Mouse (Mus musculus): Measurements from ENCODE around the gene 6430548M08Rik. TPM values are rescaled to one million over a fixed set of nuclear protein-coding genes. Genes with fewer than 3 reads are reported as not detected.

6430548M08Rik gene
- polyA plus RNA-seq, 1 experiment from 2014 or later, result 4.4 TPM

GRCm38 (mm10) chr8:120100388-120101067 is 13.4 kb upstream of the 6430548M08Rik start:
- Histone ChIP-seq H3K4me2 (ENCODE audit: low read depth, low read length) (peak overlapping the region; percentile 87), H3K4me3 (ENCODE audit: low read depth, low read length) (peak overlapping the region; percentile 88), H3K36me3 (ENCODE audit: control insufficient read depth, insufficient read depth) (no peaks in the 10 kb centered on the region), H3K27me3 (ENCODE audit: control insufficient read depth, insufficient read depth, low read depth, low read length) (no peaks in the 10 kb centered on the region), H3K4me1 (ENCODE audit: control insufficient read depth, low read depth, low read length) (peaks cover 24% of the 10 kb centered on the region), H3K9ac (ENCODE audit: low read depth, low read length) (peak overlapping the region; percentile 81), H3K27ac (ENCODE audit: low read length) (no peak overlapping the region), H3K9me3 (replicated peaks; ENCODE audit: control insufficient read depth, low read length) (no peaks in the 10 kb centered on the region)
- ATAC-seq (ENCODE audit: low read depth), result no peak
- WGBS (ENCODE audit: insufficient replicate concordance), result 4% methylated on average over 25 of the region's 25 CpGs

DNA sequence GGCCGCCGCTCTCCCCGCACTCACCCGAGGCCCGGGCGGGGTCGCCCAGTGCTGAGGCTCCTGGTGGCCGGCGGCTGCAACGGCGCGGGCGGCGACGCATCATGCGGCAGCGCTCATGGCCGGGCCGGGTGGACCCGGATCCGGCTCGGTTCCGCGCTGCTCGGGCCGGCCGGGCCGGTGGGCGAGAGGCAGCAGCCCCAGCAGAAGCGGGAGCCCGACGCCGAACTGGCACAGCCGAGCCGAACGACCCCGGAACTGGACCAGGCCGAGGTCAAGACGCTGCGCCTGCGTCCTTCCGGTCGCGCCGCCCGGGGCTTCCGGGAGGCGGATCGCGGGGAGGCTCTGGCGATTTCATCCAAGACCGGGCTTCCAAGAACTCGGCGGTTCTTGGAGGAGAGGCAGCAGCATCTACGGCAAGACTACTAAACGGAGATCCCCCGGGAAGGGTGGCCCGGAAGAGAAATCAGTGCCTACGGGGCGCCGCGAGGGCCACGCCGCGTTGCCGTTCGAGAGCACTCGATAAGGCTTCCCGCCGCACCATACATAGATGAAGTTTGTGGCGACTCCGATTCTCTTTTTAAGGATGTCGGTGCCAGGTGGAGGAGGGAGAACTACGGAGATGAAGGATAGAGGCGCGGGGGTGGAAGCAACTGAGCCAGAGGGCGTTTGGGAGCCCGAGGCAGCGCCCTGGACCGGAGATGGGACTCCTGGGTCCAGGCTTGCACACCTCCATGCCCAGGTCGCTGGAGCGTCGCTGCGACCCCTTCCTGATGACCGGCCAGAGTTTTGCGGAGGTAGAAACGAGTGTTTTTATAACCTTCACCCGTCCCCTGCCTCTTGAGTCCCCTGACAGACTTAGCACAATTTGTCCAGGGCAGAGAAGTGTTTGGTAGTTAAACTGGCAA is 12.6 kb upstream of the 6430548M08Rik start, which contains the start of gene Zdhhc7:
TSS of gene Zdhhc7 (minus strand) at position 415 of the 905 bp plus-strand sequence.
- Histone ChIP-seq H3K9me3 (replicated peaks; ENCODE audit: control insufficient read depth, low read length) (no peaks in the 10 kb centered on the region), H3K4me1 (ENCODE audit: control insufficient read depth, low read depth, low read length) (peaks cover 24% of the 10 kb centered on the region), H3K9ac (ENCODE audit: low read depth, low read length) (peak within 1 kb of the TSS; percentile 81), H3K27ac (ENCODE audit: low read length) (peak within 1 kb of the TSS; percentile 81), H3K27me3 (ENCODE audit: control insufficient read depth, insufficient read depth, low read depth, low read length) (no peaks in the 10 kb centered on the region), H3K4me3 (ENCODE audit: low read depth, low read length) (peak within 1 kb of the TSS; percentile 88), H3K36me3 (ENCODE audit: control insufficient read depth, insufficient read depth) (no peaks in the 10 kb centered on the region), H3K4me2 (ENCODE audit: low read depth, low read length) (peak within 1 kb of the TSS; percentile 87)
- under 1% methylated on average over 87 of the region's 88 CpGs for whole genome bisulfite sequencing (ENCODE audit: insufficient replicate concordance)
- ATAC-seq (ENCODE audit: low read depth), result peak; percentile 72

GRCm38 (mm10) chr8:120103916-120104315 is 10.0 kb upstream of the 6430548M08Rik start:
- Histone ChIP-seq H3K36me3 (ENCODE audit: control insufficient read depth, insufficient read depth) (no peaks in the 10 kb centered on the region), H3K27me3 (ENCODE audit: control insufficient read depth, insufficient read depth, low read depth, low read length) (no peaks in the 10 kb centered on the region), H3K9ac (ENCODE audit: low read depth, low read length) (no peak overlapping the region), H3K4me1 (ENCODE audit: control insufficient read depth, low read depth, low read length) (peaks cover 16% of the 10 kb centered on the region), H3K4me2 (ENCODE audit: low read depth, low read length) (no peak overlapping the region), H3K4me3 (ENCODE audit: low read depth, low read length) (no peak overlapping the region), H3K9me3 (replicated peaks; ENCODE audit: control insufficient read depth, low read length) (no peaks in the 10 kb centered on the region), H3K27ac (ENCODE audit: low read length) (no peak overlapping the region; the same call in 1 of the 2 replicates)
- ATAC-seq (ENCODE audit: low read depth), result no peak
- 78% methylated on average over 9 of the region's 9 CpGs for WGBS (ENCODE audit: insufficient replicate concordance)

- no peak overlapping the region for H3K27ac ChIP-seq (ENCODE audit: low read length)
- no peaks in the 10 kb centered on the region for H3K36me3 ChIP-seq (ENCODE audit: control insufficient read depth, insufficient read depth)
- peaks cover 16% of the 10 kb centered on the region for H3K4me1 ChIP-seq (ENCODE audit: control insufficient read depth, low read depth, low read length)
- H3K4me2 ChIP-seq (ENCODE audit: low read depth, low read length), result no peak overlapping the region
- no peak overlapping the region for H3K9ac ChIP-seq (ENCODE audit: low read depth, low read length)
- WGBS (ENCODE audit: insufficient replicate concordance), result 31% methylated on average over 9 of the region's 9 CpGs
- ATAC-seq (ENCODE audit: low read depth), result no peak
- no peak overlapping the region for H3K4me3 ChIP-seq (ENCODE audit: low read depth, low read length)
- H3K9me3 ChIP-seq (replicated peaks; ENCODE audit: control insufficient read depth, low read length), result no peaks in the 10 kb centered on the region
- no peaks in the 10 kb centered on the region for H3K27me3 ChIP-seq (ENCODE audit: control insufficient read depth, insufficient read depth, low read depth, low read length)
These were observed 9.2 kb upstream of the 6430548M08Rik start for GRCm38 (mm10) chr8:120104721-120105272.

DNA sequence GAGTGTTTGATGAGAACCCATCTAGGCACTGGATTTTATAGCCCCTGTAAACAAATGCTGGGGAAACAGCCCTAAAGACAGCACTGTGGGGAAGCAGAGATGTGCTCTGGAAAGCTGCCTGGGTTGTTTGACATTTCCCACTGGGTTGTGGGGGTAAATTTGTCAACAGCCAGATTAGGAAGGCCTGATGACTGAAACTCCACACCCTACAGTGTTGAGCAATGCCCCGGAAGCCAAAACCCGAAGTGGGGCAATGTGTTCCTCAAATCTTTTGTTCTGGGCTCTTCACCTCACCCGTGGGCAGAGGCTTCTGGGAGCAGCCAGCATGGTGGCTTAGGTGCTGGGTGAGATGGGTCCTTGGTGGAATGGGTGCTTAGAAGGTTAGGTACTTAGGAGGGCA is 4.8 kb upstream of the 6430548M08Rik start:
- no peak overlapping the region for H3K27ac ChIP-seq (ENCODE audit: low read length)
- no peaks in the 10 kb centered on the region for H3K36me3 ChIP-seq (ENCODE audit: control insufficient read depth, insufficient read depth)
- no peak overlapping the region for H3K4me2 ChIP-seq (ENCODE audit: low read depth, low read length)
- no peak overlapping the region for H3K9ac ChIP-seq (ENCODE audit: low read depth, low read length)
- peaks cover 9% of the 10 kb centered on the region for H3K4me1 ChIP-seq (ENCODE audit: control insufficient read depth, low read depth, low read length)
- H3K9me3 ChIP-seq (replicated peaks; ENCODE audit: control insufficient read depth, low read length), result no peaks in the 10 kb centered on the region
- H3K4me3 ChIP-seq (ENCODE audit: low read depth, low read length), result no peak overlapping the region
- H3K27me3 ChIP-seq (ENCODE audit: control insufficient read depth, insufficient read depth, low read depth, low read length), result peaks cover 2% of the 10 kb centered on the region
- 15% methylated on average over 3 of the region's 3 CpGs for WGBS (ENCODE audit: insufficient replicate concordance)
- no peak for ATAC-seq (ENCODE audit: low read depth)

GRCm38 (mm10) chr8:120110966-120111365 is 3.0 kb upstream of the 6430548M08Rik start:
- ATAC-seq (ENCODE audit: low read depth), result no peak
- no peaks in the 10 kb centered on the region for H3K9me3 ChIP-seq (replicated peaks; ENCODE audit: control insufficient read depth, low read length)
- H3K4me1 ChIP-seq (ENCODE audit: control insufficient read depth, low read depth, low read length), result peaks cover 12% of the 10 kb centered on the region
- H3K9ac ChIP-seq (ENCODE audit: low read depth, low read length), result no peak overlapping the region
- H3K27ac ChIP-seq (ENCODE audit: low read length), result no peak overlapping the region
- H3K4me3 ChIP-seq (ENCODE audit: low read depth, low read length), result no peak overlapping the region
- no peak overlapping the region for H3K4me2 ChIP-seq (ENCODE audit: low read depth, low read length)
- WGBS (ENCODE audit: insufficient replicate concordance), result 67% methylated on average over 4 of the region's 4 CpGs
- H3K36me3 ChIP-seq (ENCODE audit: control insufficient read depth, insufficient read depth), result no peaks in the 10 kb centered on the region
- H3K27me3 ChIP-seq (ENCODE audit: control insufficient read depth, insufficient read depth, low read depth, low read length), result peaks cover 20% of the 10 kb centered on the region

- Histone ChIP-seq H3K9me3 (replicated peaks; ENCODE audit: control insufficient read depth, low read length) (no peaks in the 10 kb centered on the region), H3K27ac (ENCODE audit: low read length) (no peak overlapping the region), H3K9ac (ENCODE audit: low read depth, low read length) (no peak overlapping the region), H3K4me1 (ENCODE audit: control insufficient read depth, low read depth, low read length) (peaks cover 12% of the 10 kb centered on the region), H3K36me3 (ENCODE audit: control insufficient read depth, insufficient read depth) (no peaks in the 10 kb centered on the region), H3K4me2 (ENCODE audit: low read depth, low read length) (no peak overlapping the region), H3K4me3 (ENCODE audit: low read depth, low read length) (no peak overlapping the region), H3K27me3 (ENCODE audit: control insufficient read depth, insufficient read depth, low read depth, low read length) (peaks cover 25% of the 10 kb centered on the region)
- 33% methylated on average over 4 of the region's 4 CpGs for WGBS (ENCODE audit: insufficient replicate concordance)
- ATAC-seq (ENCODE audit: low read depth), result no peak
These were observed 2.6 kb upstream of the 6430548M08Rik start for GRCm38 (mm10) chr8:120111382-120111781.

- no peak for ATAC-seq (ENCODE audit: low read depth)
- WGBS (ENCODE audit: insufficient replicate concordance), result 15% methylated on average over 5 of the region's 5 CpGs
- Histone ChIP-seq H3K27me3 (ENCODE audit: control insufficient read depth, insufficient read depth, low read depth, low read length) (peaks cover 31% of the 10 kb centered on the region), H3K9ac (ENCODE audit: low read depth, low read length) (no peak overlapping the region), H3K36me3 (ENCODE audit: control insufficient read depth, insufficient read depth) (no peaks in the 10 kb centered on the region), H3K27ac (ENCODE audit: low read length) (no peak overlapping the region), H3K4me2 (ENCODE audit: low read depth, low read length) (no peak overlapping the region), H3K9me3 (replicated peaks; ENCODE audit: control insufficient read depth, low read length) (no peaks in the 10 kb centered on the region), H3K4me3 (ENCODE audit: low read depth, low read length) (no peak overlapping the region), H3K4me1 (ENCODE audit: control insufficient read depth, low read depth, low read length) (peaks cover 12% of the 10 kb centered on the region)
These were observed 1.4 kb upstream of the 6430548M08Rik start for GRCm38 (mm10) chr8:120112535-120112934.

All from liver, embryonic 16.5 days (tissue).